ENCODE assay signal across 7 mouse cellular contexts in genomic region chr1:128243996-128244726, GRCm38 (mm10). TPM values are rescaled to one million over a fixed set of nuclear protein-coding genes. Genes with fewer than 3 reads are reported as not detected.
A peak's percentile ranks its signal among the peaks of the same experiment; 100 is the strongest.
DNase-seq lines count a peak whose midpoint lies in the region; ATAC-seq lines count a peak whose summit lies in the region.

No protein-coding gene starts in this region.

- DNase-seq in adrenal gland, adult 8-10 months, result peak; percentile 97
- peak; percentile 98 for DNase-seq in embryo, embryonic 9.5 days (ENCODE audit: extremely low spot score)
- DNase-seq in gastrocnemius, postnatal 4 days (ENCODE audit: low spot score in 2 of 2), result peak; percentile 81 to 93
- peak; percentile 93 for DNase-seq in left cerebral cortex, postnatal 36 days (ENCODE audit: low spot score in 2 of 2)
- DNase-seq in midbrain, embryonic 11.5 days (ENCODE audit: low spot score, missing footprints), result peak; percentile 99
- DNase-seq in skeletal muscle tissue, adult 2 months (ENCODE audit: low read depth, low spot score), result peak; percentile 90

- peak overlapping the region; percentile 89 for H3K9ac ChIP-seq in intestine, embryonic 16.5 days (ENCODE audit: low read depth, low read length)
- H3K9ac ChIP-seq in midbrain, embryonic 11.5 days (ENCODE audit: low read length), result peak overlapping the region; percentile 70

- intact Hi-C loops in left cerebral cortex, postnatal 36 days (cut with DNase I), result no loop called here

- H3K4me2 ChIP-seq in intestine, embryonic 16.5 days (ENCODE audit: low read depth, low read length), result peak overlapping the region; percentile 76
- peak overlapping the region; percentile 85 for H3K4me2 ChIP-seq in midbrain, embryonic 11.5 days

- H3K4me3 ChIP-seq in intestine, embryonic 16.5 days (ENCODE audit: low read length), result peak overlapping the region; percentile 83
- peak overlapping the region; percentile 77 for H3K4me3 ChIP-seq in midbrain, embryonic 11.5 days (ENCODE audit: low read depth, low read length)

- H3K27me3 ChIP-seq in intestine, embryonic 16.5 days (replicated peaks; ENCODE audit: control insufficient read depth, insufficient read depth, low read length), result no peaks in the 10 kb centered on the region
- no peaks in the 10 kb centered on the region for H3K27me3 ChIP-seq in midbrain, embryonic 11.5 days (ENCODE audit: control insufficient read depth, insufficient read depth, low read length)

- H3K27ac ChIP-seq in intestine, embryonic 16.5 days (ENCODE audit: low read length), result peak overlapping the region; percentile 91
- peak overlapping the region; percentile 73 for H3K27ac ChIP-seq in midbrain, embryonic 11.5 days (ENCODE audit: low read depth, low read length)

- H3K4me1 ChIP-seq in intestine, embryonic 16.5 days (ENCODE audit: control insufficient read depth, insufficient read depth, low read length), result peaks cover 6% of the 10 kb centered on the region
- H3K4me1 ChIP-seq in midbrain, embryonic 11.5 days (ENCODE audit: control insufficient read depth, insufficient read depth, low read length), result peaks cover 5% of the 10 kb centered on the region; the same call in 1 of the 2 replicates

- ATAC-seq in intestine, embryonic 16.5 days, result peak; percentile 96
- ATAC-seq in midbrain, embryonic 11.5 days (ENCODE audit: low FRiP score), result peak; percentile 96

- WGBS in intestine, embryonic 16.5 days, result under 1% methylated on average over 71 of the region's 71 CpGs
- WGBS in midbrain, embryonic 11.5 days, result under 1% methylated on average over 71 of the region's 71 CpGs

- H3K36me3 ChIP-seq in intestine, embryonic 16.5 days (ENCODE audit: control insufficient read depth, insufficient read depth, low read length), result no peaks in the 10 kb centered on the region
- H3K36me3 ChIP-seq in midbrain, embryonic 11.5 days (ENCODE audit: control insufficient read depth, insufficient read depth, low read length), result no peaks in the 10 kb centered on the region

- H3K9me3 ChIP-seq in intestine, embryonic 16.5 days (ENCODE audit: control insufficient read depth, low read length), result no peaks in the 10 kb centered on the region
- no peaks in the 10 kb centered on the region for H3K9me3 ChIP-seq in midbrain, embryonic 11.5 days (ENCODE audit: control insufficient read depth, low read length)

RNA-seq across cellular contexts. Expression of gene Ubxn4, which starts 0.4 kb away (rescaled TPM):
- 10 to 100 TPM; 70.3 to 84.9 (median 74.3) TPM for total RNA-seq in adrenal gland, adult 8-10 months (2022)
- 10 to 100 TPM; 50.3 to 53.3 TPM for total RNA-seq in gastrocnemius, postnatal 4 days (2021)
- 77.5 and 77.8 TPM in 2 replicates for polyA plus RNA-seq in intestine, embryonic 16.5 days (2015; fragmentation: Nextera tagmentation; extraction: Ambion mirVana)
- 10 to 100 TPM; 43.1 to 48.9 TPM for total RNA-seq in left cerebral cortex, postnatal 36 days (2021)
- polyA plus RNA-seq in midbrain, embryonic 11.5 days (2014; fragmentation: Nextera tagmentation; extraction: Ambion mirVana), result 70.1 and 71.1 TPM in 2 replicates

Comparison
In these comparisons a context has a peak if more than half of its experiments do, and no peak if none do; other contexts are left out.
1. Peak in every context shown above with its lines: DNase-seq, ATAC-seq, H3K4me3 ChIP-seq and H3K27ac ChIP-seq.